Mouse (Mus musculus) heart, adult 2 months (tissue): ENCODE data around the gene Ubash3b. TPM values are rescaled to one million over a fixed set of nuclear protein-coding genes. Genes with fewer than 3 reads are reported as not detected.
A peak's percentile ranks its signal among the peaks of the same experiment; 100 is the strongest.

ENCODE experiments used
- DNase-seq, 2 experiments: peaks; one replicate each; pipeline ENCODE4 v3.0.0; 2021
- H3K27ac ChIP-seq: fragments of 200-600 bp; 2 replicates; pipeline ENCODE4 v1.8.1; 2022
- H3K27me3 ChIP-seq: fragments of 200-500 bp; 2 replicates; pipeline ENCODE4 v1.6.1; 2012; ENCODE audit warnings: mild to moderate bottlenecking, low read length, inconsistent platforms, mixed read lengths; ENCODE audit not compliant: control insufficient read depth, insufficient read depth
- H3K36me3 ChIP-seq: fragments of 200-500 bp; 2 replicates; pipeline ENCODE4 v1.6.1; 2012; ENCODE audit warnings: low read length, inconsistent platforms; ENCODE audit not compliant: control insufficient read depth, insufficient read depth
- H3K4me1 ChIP-seq: fragments of 200-500 bp; 2 replicates; pipeline ENCODE4 v1.6.1; 2011; ENCODE audit warnings: low read length; ENCODE audit not compliant: control insufficient read depth, insufficient read depth
- H3K4me3 ChIP-seq: fragments of 200-600 bp; 2 replicates; pipeline ENCODE4 v1.8.1; 2022
- H3K79me2 ChIP-seq: fragments of 200-500 bp; replicated peaks from 2 replicates; pipeline ENCODE4 v1.6.1; 2012; ENCODE audit warnings: mild to moderate bottlenecking, inconsistent platforms, low read length, moderate library complexity, mixed read lengths; ENCODE audit not compliant: control insufficient read depth, insufficient read depth
- H3K9ac ChIP-seq: fragments of 200-500 bp; 2 replicates; pipeline ENCODE4 v1.6.1; 2012; ENCODE audit warnings: low read depth, mild to moderate bottlenecking, control low read depth, inconsistent platforms, low read length, mixed read lengths
- CTCF ChIP-seq: fragments of 200-600 bp; IDR thresholded peaks from 2 replicates; pipeline ENCODE4 v1.8.1; 2022; ENCODE audit warnings: antibody characterized with exemption, mild to moderate bottlenecking, moderate library complexity
- EP300 ChIP-seq: fragments of 200-500 bp; IDR thresholded peaks from 2 replicates; pipeline ENCODE4 v1.6.1; 2011; ENCODE audit warnings: low read depth, low read length, control low read depth; ENCODE audit not compliant: insufficient read depth
- POLR2A ChIP-seq: fragments of 200-500 bp; IDR thresholded peaks from 2 replicates; pipeline ENCODE4 v1.6.1; 2011; ENCODE audit warnings: mild to moderate bottlenecking, low read depth, low read length, control low read depth; ENCODE audit not compliant: insufficient read depth
- WGBS: fragments of 180-500 bp; shearing (Covaris S2); methylation state at CpG from one replicate; pipeline ENCODE4 v1.1.7; 2018; 5-methylcytosine and 5-hydroxymethylcytosine counted together
- intact Hi-C: fragments of 180-260 bp; cut with DNase I; formaldehyde crosslinking; loops from one replicate; pipeline ENCODE4 v1.15.1; 2025
- polyA plus RNA-seq: library from polyadenylated mRNA; depleted of rRNA; stranded (reverse); fragments of >200 nt; gene quantifications from 2 replicates; pipeline ENCODE4 v1.2.3, GENCODE M21; 2012
- total RNA-seq, 2 experiments: library from RNA; stranded (reverse); gene quantifications; 2 replicates each; pipeline ENCODE4 v1.2.3; 2021

Gene Ubash3b
- total and polyA plus RNA-seq, 3 experiments, result 1.5 to 1.9 (median 1.5) TPM

DNA sequence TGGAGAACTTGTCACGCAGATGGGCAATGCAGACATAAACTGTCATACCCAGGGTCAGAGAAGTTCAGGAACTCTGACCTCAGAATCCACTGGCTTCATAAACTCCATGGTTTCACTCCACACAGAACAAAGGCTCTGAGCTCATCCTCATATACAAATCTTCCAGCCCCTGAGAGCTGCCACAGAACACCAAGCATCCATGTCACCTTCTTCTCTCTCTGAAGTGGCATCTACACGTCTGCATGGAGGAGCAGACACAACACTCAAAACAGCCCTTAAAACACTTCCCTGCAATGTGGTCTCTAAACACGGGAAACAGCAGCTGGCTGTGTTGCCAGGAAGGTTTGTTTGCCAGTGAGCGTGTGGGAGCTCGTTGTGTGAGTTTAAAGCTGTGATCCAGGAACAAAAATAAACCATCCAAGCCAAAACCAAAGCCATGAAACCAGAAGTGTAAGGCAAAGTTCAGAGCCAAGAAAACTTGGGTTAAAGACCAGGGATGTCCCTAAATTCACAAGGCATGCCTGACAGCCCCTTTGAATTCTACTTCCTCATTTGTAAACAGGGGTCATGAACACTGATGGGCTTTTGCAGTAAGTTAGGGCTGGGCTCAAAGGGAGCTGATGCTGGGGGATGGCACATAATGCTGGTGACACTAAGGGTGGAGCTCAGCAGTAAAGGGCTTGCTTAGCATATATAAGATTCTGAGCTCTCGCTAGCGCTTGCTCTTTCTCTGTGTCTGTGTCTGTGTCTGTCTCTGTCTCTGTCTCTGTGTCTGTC is 24.6 kb downstream of the Ubash3b start:
- TF ChIP-seq POLR2A (no peak), CTCF (no peak), EP300 (no peak)
- Histone ChIP-seq H3K36me3 (no peaks in the 10 kb centered on the region), H3K79me2 (no peaks in the 10 kb centered on the region), H3K4me1 (peaks cover 12% of the 10 kb centered on the region), H3K27me3 (no peaks in the 10 kb centered on the region), H3K9ac (0 out of 2 replicates have a peak overlapping the region, but pooled peaks have one; percentile 17), H3K4me3 (no peak overlapping the region), H3K27ac (peak overlapping the region; percentile 10; the same call in 1 of the 2 replicates)
- intact Hi-C loops, result no loop called here
- WGBS, result 35% methylated on average over 7 of the region's 7 CpGs
- DNase-seq, result peak in 1 of 2 experiments; percentile 45

GRCm38 (mm10) chr9:41136273-41136672 is 25.2 kb downstream of the Ubash3b start:
- no peak overlapping the region for H3K9ac ChIP-seq
- no peaks in the 10 kb centered on the region for H3K36me3 ChIP-seq
- 76% methylated on average over 2 of the region's 2 CpGs for WGBS
- H3K27me3 ChIP-seq, result no peaks in the 10 kb centered on the region
- intact Hi-C loops, result no loop called here
- TF ChIP-seq EP300 (no peak), POLR2A (no peak), CTCF (no peak)
- no peak overlapping the region; the same call in 1 of the 2 replicates for H3K27ac ChIP-seq
- H3K4me1 ChIP-seq, result peaks cover 12% of the 10 kb centered on the region
- H3K79me2 ChIP-seq, result no peaks in the 10 kb centered on the region
- no peak for DNase-seq
- H3K4me3 ChIP-seq, result no peak overlapping the region

- Histone ChIP-seq H3K4me1 (peaks cover 12% of the 10 kb centered on the region), H3K79me2 (no peaks in the 10 kb centered on the region), H3K27ac (no peak overlapping the region), H3K4me3 (no peak overlapping the region), H3K36me3 (no peaks in the 10 kb centered on the region), H3K9ac (no peak overlapping the region), H3K27me3 (no peaks in the 10 kb centered on the region)
- intact Hi-C loops, result no loop called here
- DNase-seq, result no peak
- WGBS, result 66% methylated on average over 4 of the region's 4 CpGs
- TF ChIP-seq POLR2A (no peak), CTCF (no peak), EP300 (no peak)
Observed at GRCm38 (mm10) chr9:41134907-41135306, 26.6 kb downstream of the Ubash3b start.

DNA sequence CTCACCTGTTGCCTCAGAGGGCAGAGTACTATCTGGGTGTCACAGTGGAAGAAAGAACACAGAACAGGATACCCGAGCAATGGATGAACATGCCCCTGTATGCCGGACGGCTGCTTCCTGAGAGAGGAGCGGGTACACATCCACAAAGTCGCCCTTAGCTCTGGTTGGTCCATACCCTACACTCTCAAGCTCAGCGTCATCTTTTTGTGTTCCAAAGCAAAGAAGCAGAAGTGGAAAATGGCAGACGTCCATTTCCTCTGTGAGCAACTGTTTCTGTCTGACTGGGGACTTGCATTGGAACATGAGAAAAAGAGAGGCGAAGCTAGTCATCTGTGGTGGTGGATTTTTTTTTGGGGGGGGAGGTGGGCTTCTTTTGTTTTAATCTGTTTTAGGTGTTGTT is 30.9 kb downstream of the Ubash3b start:
- H3K79me2 ChIP-seq, result no peaks in the 10 kb centered on the region
- DNase-seq, result no peak
- H3K27me3 ChIP-seq, result no peaks in the 10 kb centered on the region
- peaks cover 2% of the 10 kb centered on the region for H3K4me1 ChIP-seq
- no peak overlapping the region for H3K27ac ChIP-seq
- no peaks in the 10 kb centered on the region for H3K36me3 ChIP-seq
- intact Hi-C loops, result no loop called here
- no peak for TF ChIP-seq CTCF
- TF ChIP-seq POLR2A, result no peak
- TF ChIP-seq EP300, result no peak
- no peak overlapping the region for H3K9ac ChIP-seq
- H3K4me3 ChIP-seq, result no peak overlapping the region
- WGBS, result 75% methylated on average over 8 of the region's 8 CpGs

- 86% methylated on average over 10 of the region's 10 CpGs for WGBS
- Histone ChIP-seq H3K36me3 (no peaks in the 10 kb centered on the region), H3K4me1 (peaks cover 2% of the 10 kb centered on the region), H3K27ac (no peak overlapping the region), H3K79me2 (no peaks in the 10 kb centered on the region), H3K27me3 (no peaks in the 10 kb centered on the region), H3K4me3 (no peak overlapping the region), H3K9ac (no peak overlapping the region)
- TF ChIP-seq EP300 (no peak), POLR2A (no peak), CTCF (no peak)
- intact Hi-C loops, result no loop called here
- DNase-seq, result no peak
Observed at GRCm38 (mm10) chr9:41129802-41130480, 31.6 kb downstream of the Ubash3b start.

GRCm38 (mm10) chr9:41129273-41129672 is 32.2 kb downstream of the Ubash3b start:
- peaks cover 2% of the 10 kb centered on the region for H3K4me1 ChIP-seq
- H3K27ac ChIP-seq, result no peak overlapping the region
- TF ChIP-seq CTCF (no peak), EP300 (no peak), POLR2A (no peak)
- no peak for DNase-seq
- WGBS, result 88% methylated on average over 3 of the region's 3 CpGs
- H3K9ac ChIP-seq, result no peak overlapping the region
- H3K36me3 ChIP-seq, result no peaks in the 10 kb centered on the region
- no peak overlapping the region for H3K4me3 ChIP-seq
- H3K79me2 ChIP-seq, result no peaks in the 10 kb centered on the region
- H3K27me3 ChIP-seq, result no peaks in the 10 kb centered on the region
- intact Hi-C loops, result no loop called here
